Mouse (Mus musculus): ENCODE data around the gene Il11ra1. TPM values are rescaled to one million over a fixed set of nuclear protein-coding genes. Genes with fewer than 3 reads are reported as not detected.
A peak's percentile ranks its signal among the peaks of the same experiment; 100 is the strongest.

Gene Il11ra1
- polyA plus RNA-seq, 2 experiments = 247 to 384 TPM

DNA sequence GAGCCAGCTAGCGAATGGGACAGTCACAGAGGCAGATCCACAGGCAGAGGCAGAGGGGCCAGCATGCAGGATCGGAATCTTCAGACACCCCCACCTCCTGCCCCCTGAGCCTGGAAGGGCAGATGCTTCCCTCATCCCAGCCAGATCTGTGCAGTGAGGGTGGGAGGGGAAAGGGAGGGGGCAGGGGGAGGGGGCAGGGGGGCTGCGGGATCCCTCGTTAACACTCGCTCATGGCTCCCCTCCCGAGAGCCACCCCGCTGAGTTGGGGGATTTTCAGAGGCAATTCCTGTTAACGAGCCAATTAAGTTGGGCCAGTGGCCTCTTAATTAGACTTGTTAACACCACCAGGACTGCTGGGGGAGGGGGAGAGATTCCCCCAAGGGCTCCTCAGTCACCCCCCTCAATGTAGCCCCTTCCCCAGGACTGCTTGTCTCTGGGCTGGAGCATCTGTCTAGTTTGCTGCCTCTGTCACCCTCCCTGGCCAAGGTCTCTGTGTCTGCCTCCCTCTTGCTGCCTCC is 27.8 kb upstream of the Il11ra1 start:
- peaks cover 14% of the 10 kb centered on the region for H3K4me1 ChIP-seq (ENCODE audit: control insufficient read depth, insufficient read depth, low read length)
- no peaks in the 10 kb centered on the region for H3K36me3 ChIP-seq (ENCODE audit: control insufficient read depth, insufficient read depth, low read length)
- H3K4me2 ChIP-seq (replicated peaks; ENCODE audit: low read depth, low read length, severe bottlenecking) = no peak overlapping the region
- H3K9me3 ChIP-seq (ENCODE audit: control insufficient read depth, low read length) = no peaks in the 10 kb centered on the region
- no peak overlapping the region for H3K4me3 ChIP-seq (replicated peaks; ENCODE audit: low read length)
- WGBS = 8% methylated on average over 8 of the region's 8 CpGs
- ATAC-seq (ENCODE audit: low FRiP score, low read depth) = peak; percentile 59
- no peak for DNase-seq (ENCODE audit: low spot score)
- H3K9ac ChIP-seq (ENCODE audit: low read depth, low read length, severe bottlenecking) = no peak overlapping the region
- no peak for TF ChIP-seq POLR2A (IDR thresholded peaks at IDR 0.05; ENCODE audit: borderline replicate concordance, extremely low read depth, insufficient read depth, insufficient read length)
- peaks cover 57% of the 10 kb centered on the region for H3K27me3 ChIP-seq (ENCODE audit: control insufficient read depth, insufficient read depth, low read length)
- H3K27ac ChIP-seq (replicated peaks; ENCODE audit: low read depth, low read length) = no peak overlapping the region

DNA sequence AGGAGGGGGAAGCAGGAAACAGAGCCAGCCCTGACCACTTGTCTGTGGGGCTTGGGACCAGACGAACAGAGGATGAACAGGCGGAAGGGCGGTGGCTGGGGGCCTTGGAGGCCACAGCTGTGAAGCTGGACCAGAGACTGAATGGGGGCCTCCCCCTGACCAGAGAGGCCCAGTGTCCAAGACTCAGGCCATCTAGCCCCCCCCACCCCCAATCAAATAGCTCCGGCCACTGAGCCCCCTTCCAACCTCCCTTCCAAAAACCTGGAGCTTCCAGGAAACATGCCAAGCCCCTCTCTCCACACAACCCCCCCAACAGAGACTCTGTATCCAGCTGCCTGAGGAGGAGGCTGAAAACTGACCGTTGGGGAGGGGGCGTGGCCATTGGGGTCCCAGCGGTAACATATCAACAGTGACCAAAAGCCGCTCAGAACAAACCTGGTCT is 27.2 kb upstream of the Il11ra1 start:
- H3K27ac ChIP-seq (replicated peaks; ENCODE audit: low read depth, low read length) = no peak overlapping the region
- no peak overlapping the region for H3K9ac ChIP-seq (ENCODE audit: low read depth, low read length, severe bottlenecking)
- ATAC-seq (ENCODE audit: low FRiP score, low read depth) (peak; percentile 32), DNase-seq (ENCODE audit: low spot score) (no peak)
- peaks cover 53% of the 10 kb centered on the region for H3K27me3 ChIP-seq (ENCODE audit: control insufficient read depth, insufficient read depth, low read length)
- TF ChIP-seq POLR2A (IDR thresholded peaks at IDR 0.05; ENCODE audit: borderline replicate concordance, extremely low read depth, insufficient read depth, insufficient read length) = no peak
- H3K9me3 ChIP-seq (ENCODE audit: control insufficient read depth, low read length) = no peaks in the 10 kb centered on the region
- WGBS = 24% methylated on average over 8 of the region's 8 CpGs
- H3K36me3 ChIP-seq (ENCODE audit: control insufficient read depth, insufficient read depth, low read length) = no peaks in the 10 kb centered on the region
- H3K4me2 ChIP-seq (replicated peaks; ENCODE audit: low read depth, low read length, severe bottlenecking) = no peak overlapping the region
- H3K4me3 ChIP-seq (replicated peaks; ENCODE audit: low read length) = no peak overlapping the region
- H3K4me1 ChIP-seq (ENCODE audit: control insufficient read depth, insufficient read depth, low read length) = peaks cover 18% of the 10 kb centered on the region

DNA sequence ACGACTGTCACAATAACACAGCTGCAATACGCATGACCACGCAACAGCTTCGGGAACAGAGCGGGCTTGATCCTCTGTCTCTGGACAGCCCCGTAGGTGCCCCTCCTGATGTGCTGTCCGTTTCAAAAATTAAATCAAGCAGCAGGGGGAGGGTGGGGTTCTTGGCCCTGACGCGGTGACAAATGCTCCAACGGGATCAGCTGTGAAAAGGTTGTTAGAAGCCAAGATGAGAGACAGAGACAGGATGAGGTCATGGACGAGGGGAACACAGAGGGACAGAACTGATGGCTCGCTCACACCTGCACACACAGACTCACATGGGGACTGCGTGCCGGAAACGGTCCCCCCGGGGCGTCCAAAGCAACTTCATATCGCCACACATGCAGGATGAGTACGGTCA is 26.6 kb upstream of the Il11ra1 start:
- no peak overlapping the region for H3K9ac ChIP-seq (ENCODE audit: low read depth, low read length, severe bottlenecking)
- no peak overlapping the region for H3K4me2 ChIP-seq (replicated peaks; ENCODE audit: low read depth, low read length, severe bottlenecking)
- no peak for TF ChIP-seq POLR2A (IDR thresholded peaks at IDR 0.05; ENCODE audit: borderline replicate concordance, extremely low read depth, insufficient read depth, insufficient read length)
- H3K27ac ChIP-seq (replicated peaks; ENCODE audit: low read depth, low read length) = no peak overlapping the region
- H3K9me3 ChIP-seq (ENCODE audit: control insufficient read depth, low read length) = no peaks in the 10 kb centered on the region
- DNase-seq (ENCODE audit: low spot score) (no peak), ATAC-seq (ENCODE audit: low FRiP score, low read depth) (no peak)
- H3K4me3 ChIP-seq (replicated peaks; ENCODE audit: low read length) = no peak overlapping the region
- peaks cover 18% of the 10 kb centered on the region for H3K4me1 ChIP-seq (ENCODE audit: control insufficient read depth, insufficient read depth, low read length)
- WGBS = 65% methylated on average over 19 of the region's 19 CpGs
- H3K36me3 ChIP-seq (ENCODE audit: control insufficient read depth, insufficient read depth, low read length) = no peaks in the 10 kb centered on the region
- H3K27me3 ChIP-seq (ENCODE audit: control insufficient read depth, insufficient read depth, low read length) = peaks cover 47% of the 10 kb centered on the region

DNA sequence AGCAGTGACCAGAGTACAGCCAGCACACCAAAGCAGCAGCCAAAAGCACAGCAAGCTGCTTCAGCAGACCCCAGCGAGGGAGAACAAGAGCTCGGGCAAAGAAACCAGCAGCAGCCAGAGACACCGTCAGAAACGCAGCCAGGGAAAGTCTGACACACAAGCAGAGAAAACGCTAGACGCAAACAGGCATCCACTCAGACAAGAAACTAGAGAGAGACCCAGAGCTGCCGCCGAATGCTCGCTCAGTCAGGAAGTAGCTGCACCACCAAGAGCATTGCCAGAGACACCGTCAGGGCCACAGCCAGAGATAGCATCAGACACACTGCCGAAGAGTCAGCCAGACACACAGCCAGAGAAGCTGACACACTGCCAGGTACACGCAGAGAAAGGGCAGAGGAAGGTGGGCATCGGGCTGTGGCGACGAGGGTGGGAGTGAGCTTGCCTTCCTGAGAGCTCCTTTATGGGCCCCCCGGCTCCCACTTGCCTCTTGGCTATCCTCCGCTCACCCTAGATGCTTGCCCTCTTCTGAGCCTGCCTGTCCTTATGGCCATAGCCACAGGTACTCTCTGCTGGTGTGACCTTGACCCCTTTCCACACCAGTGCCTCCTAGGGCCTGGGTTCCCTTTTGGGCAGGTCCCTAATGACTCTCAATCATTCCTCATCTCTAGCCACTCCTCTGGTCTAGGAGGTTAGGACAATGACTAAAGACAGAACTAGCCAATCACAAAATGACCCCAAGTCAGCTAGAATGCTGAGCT is 23.4 kb upstream of the Il11ra1 start:
- peaks cover 22% of the 10 kb centered on the region for H3K4me1 ChIP-seq (ENCODE audit: control insufficient read depth, insufficient read depth, low read length)
- H3K4me2 ChIP-seq (replicated peaks; ENCODE audit: low read depth, low read length, severe bottlenecking) = no peak overlapping the region
- peaks cover 44% of the 10 kb centered on the region for H3K27me3 ChIP-seq (ENCODE audit: control insufficient read depth, insufficient read depth, low read length)
- H3K36me3 ChIP-seq (ENCODE audit: control insufficient read depth, insufficient read depth, low read length) = no peaks in the 10 kb centered on the region
- 50% methylated on average over 17 of the region's 17 CpGs for WGBS
- no peak overlapping the region for H3K27ac ChIP-seq (replicated peaks; ENCODE audit: low read depth, low read length)
- H3K9ac ChIP-seq (ENCODE audit: low read depth, low read length, severe bottlenecking) = no peak overlapping the region
- no peak for ATAC-seq (ENCODE audit: low FRiP score, low read depth)
- H3K9me3 ChIP-seq (ENCODE audit: control insufficient read depth, low read length) = no peaks in the 10 kb centered on the region
- H3K4me3 ChIP-seq (replicated peaks; ENCODE audit: low read length) = no peak overlapping the region
- DNase-seq (ENCODE audit: low spot score) = no peak
- no peak for TF ChIP-seq POLR2A (IDR thresholded peaks at IDR 0.05; ENCODE audit: borderline replicate concordance, extremely low read depth, insufficient read depth, insufficient read length)

DNA sequence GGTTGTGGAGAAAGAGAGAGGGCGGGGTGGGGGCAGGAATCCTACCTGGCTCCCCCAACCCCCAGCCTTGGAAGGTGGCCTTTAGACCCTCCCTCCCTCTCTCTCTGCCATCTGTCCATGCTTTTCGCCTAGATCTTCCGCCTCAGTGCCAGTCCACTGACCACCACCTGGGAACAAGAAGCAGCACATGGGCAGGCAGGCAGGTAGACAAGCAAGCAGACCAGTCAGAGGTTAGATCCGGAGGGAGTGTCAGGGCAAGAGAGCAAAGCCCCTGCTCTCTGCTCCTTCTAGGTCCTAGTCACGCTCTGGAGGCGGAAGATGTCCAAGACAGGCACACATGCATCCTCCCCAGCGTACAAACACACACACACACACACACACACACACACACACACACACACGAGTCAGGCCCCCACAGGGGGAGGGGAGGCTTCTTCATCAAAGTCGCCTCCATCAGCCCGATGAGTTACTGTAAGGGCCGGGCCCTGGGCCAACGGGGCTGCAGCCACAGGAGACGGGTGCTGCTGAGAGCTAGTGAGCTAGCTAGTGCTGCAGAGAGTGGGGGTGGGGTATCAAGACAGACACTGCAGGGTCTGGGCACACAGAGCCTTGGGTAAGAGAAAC is 22.7 kb upstream of the Il11ra1 start:
- peaks cover 16% of the 10 kb centered on the region for H3K4me1 ChIP-seq (ENCODE audit: control insufficient read depth, insufficient read depth, low read length)
- no peak overlapping the region for H3K9ac ChIP-seq (ENCODE audit: low read depth, low read length, severe bottlenecking)
- H3K36me3 ChIP-seq (ENCODE audit: control insufficient read depth, insufficient read depth, low read length) = no peaks in the 10 kb centered on the region
- H3K9me3 ChIP-seq (ENCODE audit: control insufficient read depth, low read length) = no peaks in the 10 kb centered on the region
- no peak overlapping the region for H3K27ac ChIP-seq (replicated peaks; ENCODE audit: low read depth, low read length)
- H3K4me3 ChIP-seq (replicated peaks; ENCODE audit: low read length) = no peak overlapping the region
- WGBS = 41% methylated on average over 12 of the region's 13 CpGs
- no peak for DNase-seq (ENCODE audit: low spot score)
- no peak for ATAC-seq (ENCODE audit: low FRiP score, low read depth)
- no peak for TF ChIP-seq POLR2A (IDR thresholded peaks at IDR 0.05; ENCODE audit: borderline replicate concordance, extremely low read depth, insufficient read depth, insufficient read length)
- no peak overlapping the region for H3K4me2 ChIP-seq (replicated peaks; ENCODE audit: low read depth, low read length, severe bottlenecking)
- peaks cover 45% of the 10 kb centered on the region for H3K27me3 ChIP-seq (ENCODE audit: control insufficient read depth, insufficient read depth, low read length)

Data from limb, embryonic 14.5 days (tissue).